12 mouse cellular contexts compared by ENCODE assay signal in genomic region chr19:23694344-23694743, GRCm38 (mm10). TPM values are rescaled to one million over a fixed set of nuclear protein-coding genes. Genes with fewer than 3 reads are reported as not detected.
A peak's percentile ranks its signal among the peaks of the same experiment; 100 is the strongest.
DNase-seq lines count a peak whose midpoint lies in the region; ATAC-seq and TF ChIP-seq lines count a peak whose summit lies in the region.
"Had no signal": no experiment of that assay in that cellular context is flagged by ENCODE, and none has a peak within 500 bp of the region (broad histone marks: within the 10 kb centered on the region; RNA-seq: fewer than 3 reads in every experiment).

No protein-coding gene starts in this region.

- H3K79me2 ChIP-seq in myocyte (ENCODE audit: control insufficient read depth, insufficient read depth): peaks cover 39% of the 10 kb centered on the region

- no peak overlapping the region for H3ac ChIP-seq in myocyte (ENCODE audit: control insufficient read depth, insufficient read length)

- no peaks in the 10 kb centered on the region for H3K4me1 ChIP-seq in embryonic facial prominence, embryonic 14.5 days (ENCODE audit: control insufficient read depth, insufficient read depth, low read length)
- peaks cover 3% of the 10 kb centered on the region; the same call in 1 of the 2 replicates for H3K4me1 ChIP-seq in embryonic facial prominence, embryonic 10.5 days
- H3K4me1 ChIP-seq in midbrain, embryonic 14.5 days (ENCODE audit: control insufficient read depth, insufficient read depth, low read length): 0 out of 2 replicates have a peak, but pooled peaks cover 5% of the 10 kb centered on the region
- peaks cover 5% of the 10 kb centered on the region; the same call in 1 of the 2 replicates for H3K4me1 ChIP-seq in midbrain, embryonic 16.5 days (ENCODE audit: control insufficient read depth, insufficient read depth, low read length)

- H3K36me3 ChIP-seq in embryonic facial prominence, embryonic 14.5 days (ENCODE audit: control insufficient read depth, insufficient read depth, low read length): peaks cover 45% of the 10 kb centered on the region
- H3K36me3 ChIP-seq in embryonic facial prominence, embryonic 10.5 days (replicated peaks): peaks cover 54% of the 10 kb centered on the region
- peaks cover 26% of the 10 kb centered on the region for H3K36me3 ChIP-seq in midbrain, embryonic 14.5 days (ENCODE audit: control insufficient read depth, insufficient read depth, low read length)
- peaks cover 12% of the 10 kb centered on the region for H3K36me3 ChIP-seq in midbrain, embryonic 16.5 days (ENCODE audit: control insufficient read depth, insufficient read depth, low read length)
- H3K36me3 ChIP-seq in myocyte (ENCODE audit: control insufficient read depth, insufficient read depth): no peaks in the 10 kb centered on the region

- ATAC-seq in embryonic facial prominence, embryonic 14.5 days (ENCODE audit: low read depth): no peak
- no peak for ATAC-seq in midbrain, embryonic 14.5 days (ENCODE audit: low FRiP score, low TSS enrichment)
- ATAC-seq in midbrain, embryonic 16.5 days: no peak
- ATAC-seq: midbrain, embryonic 13.5 days had no signal

- H3K4me2 ChIP-seq in embryonic facial prominence, embryonic 14.5 days (ENCODE audit: low read depth, low read length): no peak overlapping the region
- no peak overlapping the region for H3K4me2 ChIP-seq in midbrain, embryonic 14.5 days (ENCODE audit: low read length)
- H3K4me2 ChIP-seq in midbrain, embryonic 16.5 days (ENCODE audit: low read length): no peak overlapping the region
- no peak overlapping the region for H3K4me2 ChIP-seq in myocyte (ENCODE audit: low read depth)
- H3K4me2 ChIP-seq: hindbrain, embryonic 14.5 days; midbrain, embryonic 13.5 days had no signal

- no peaks in the 10 kb centered on the region for H3K9me3 ChIP-seq in embryonic facial prominence, embryonic 14.5 days (ENCODE audit: control insufficient read depth, low read length)
- H3K9me3 ChIP-seq in embryonic facial prominence, embryonic 10.5 days: no peaks in the 10 kb centered on the region
- H3K9me3 ChIP-seq in midbrain, embryonic 14.5 days (ENCODE audit: control insufficient read depth, low read length): no peaks in the 10 kb centered on the region
- H3K9me3 ChIP-seq in midbrain, embryonic 16.5 days (replicated peaks; ENCODE audit: control insufficient read depth, low read length, poor library complexity, severe bottlenecking): no peaks in the 10 kb centered on the region
- H3K9me3 ChIP-seq: midbrain, embryonic 13.5 days had no signal

- no peak overlapping the region for H3K27ac ChIP-seq in embryonic facial prominence, embryonic 14.5 days (replicated peaks; ENCODE audit: low read depth, low read length)
- H3K27ac ChIP-seq in embryonic facial prominence, embryonic 10.5 days (replicated peaks): no peak overlapping the region
- no peak overlapping the region for H3K27ac ChIP-seq in midbrain, embryonic 14.5 days (replicated peaks; ENCODE audit: low read depth, low read length)
- H3K27ac ChIP-seq in midbrain, embryonic 16.5 days (ENCODE audit: low read length): no peak overlapping the region
- H3K27ac ChIP-seq: hindbrain, embryonic 14.5 days; midbrain, embryonic 13.5 days had no signal

- 80% methylated on average over 4 of the region's 4 CpGs for WGBS in embryonic facial prominence, embryonic 14.5 days
- 88% methylated on average over 4 of the region's 4 CpGs for WGBS in embryonic facial prominence, embryonic 10.5 days
- WGBS in midbrain, embryonic 14.5 days: 64% methylated on average over 4 of the region's 4 CpGs
- WGBS in midbrain, embryonic 16.5 days: 74% methylated on average over 4 of the region's 4 CpGs

- H3K4me3 ChIP-seq in embryonic facial prominence, embryonic 14.5 days (ENCODE audit: low read depth, low read length): no peak overlapping the region
- H3K4me3 ChIP-seq in embryonic facial prominence, embryonic 10.5 days: no peak overlapping the region
- H3K4me3 ChIP-seq in midbrain, embryonic 14.5 days (replicated peaks; ENCODE audit: low read depth, low read length): no peak overlapping the region
- H3K4me3 ChIP-seq in midbrain, embryonic 16.5 days (ENCODE audit: low read depth, low read length): no peak overlapping the region
- no peak overlapping the region for H3K4me3 ChIP-seq in myocyte
- H3K4me3 ChIP-seq: midbrain, embryonic 13.5 days had no signal

- DNase-seq in embryonic facial prominence, embryonic 14.5 days (ENCODE audit: low spot score): peak; percentile 9
- DNase-seq in embryonic facial prominence, embryonic 10.5 days (ENCODE audit: low spot score): no peak
- DNase-seq in midbrain, embryonic 14.5 days: peak; percentile 17
- peak; percentile 58 to 65 for DNase-seq in heart, adult 9 months (ENCODE audit: low spot score in 2 of 2)
- no peak for DNase-seq in kidney, postnatal 25 days
- DNase-seq in kidney, postnatal 36 days: no peak
- DNase-seq: adrenal gland, adult 2 months had no signal

- H3K9ac ChIP-seq in embryonic facial prominence, embryonic 14.5 days (ENCODE audit: low read depth, low read length): no peak overlapping the region
- no peak overlapping the region for H3K9ac ChIP-seq in midbrain, embryonic 14.5 days (replicated peaks; ENCODE audit: low read length)
- H3K9ac ChIP-seq in midbrain, embryonic 16.5 days (ENCODE audit: low read depth, low read length): no peak overlapping the region
- H3K9ac ChIP-seq: hindbrain, embryonic 14.5 days; midbrain, embryonic 13.5 days had no signal

- H3K27me3 ChIP-seq in embryonic facial prominence, embryonic 14.5 days (replicated peaks; ENCODE audit: control insufficient read depth, insufficient read depth, low read length): no peaks in the 10 kb centered on the region
- H3K27me3 ChIP-seq in embryonic facial prominence, embryonic 10.5 days (replicated peaks; ENCODE audit: low read depth, poor library complexity, severe bottlenecking): no peaks in the 10 kb centered on the region
- H3K27me3 ChIP-seq in midbrain, embryonic 14.5 days (ENCODE audit: control insufficient read depth, insufficient read depth, low read length): no peaks in the 10 kb centered on the region
- no peaks in the 10 kb centered on the region for H3K27me3 ChIP-seq in midbrain, embryonic 16.5 days (ENCODE audit: control insufficient read depth, insufficient read depth, low read depth, low read length)
- H3K27me3 ChIP-seq in myocyte (ENCODE audit: control insufficient read depth, insufficient read depth, insufficient read length): no peaks in the 10 kb centered on the region
- H3K27me3 ChIP-seq: midbrain, embryonic 13.5 days had no signal

- no peak for TF ChIP-seq POLR2A in myocyte (IDR thresholded peaks at IDR 0.05; ENCODE audit: insufficient read length, low read depth)

TF ChIP-seq in myocyte, 11 proteins besides CTCF, POLR2A, EP300 and RAD21:
- TF ChIP-seq MYOD1 (IDR thresholded peaks at IDR 0.05; ENCODE audit: control insufficient read depth in 1 of 3, insufficient read length in 2 of 3, low read depth in 2 of 3) (peak in 2 of 3 experiments; percentile 32 to 50), MYOG (IDR thresholded peaks at IDR 0.05; ENCODE audit: control insufficient read depth in 1 of 3, insufficient read depth in 1 of 3, insufficient read length in 2 of 3, low read depth in 2 of 3) (peak in 2 of 3 experiments; percentile 29 to 56), SRF (IDR thresholded peaks at IDR 0.05; ENCODE audit: control insufficient read depth, insufficient read length, low read depth) (no peak), USF1 (IDR thresholded peaks at IDR 0.05; ENCODE audit: low read depth) (no peak), POLR2AphosphoS2 (IDR thresholded peaks at IDR 0.05; ENCODE audit: insufficient read length, low read depth) (no peak), E2F4 (IDR thresholded peaks at IDR 0.05; ENCODE audit: insufficient read depth) (no peak), REST (IDR thresholded peaks at IDR 0.05; ENCODE audit: insufficient read depth, insufficient read length) (no peak), MAX (IDR thresholded peaks at IDR 0.05; ENCODE audit: low read depth) (no peak), CEBPB (IDR thresholded peaks at IDR 0.05; ENCODE audit: insufficient read depth, poor library complexity, severe bottlenecking) (no peak), TCF3 (IDR thresholded peaks at IDR 0.05; ENCODE audit: insufficient read length, low read depth) (no peak)

RNA-seq across cellular contexts. Expression of gene Ptar1, which starts 7.1 kb away (rescaled TPM):
- polyA plus RNA-seq in embryonic facial prominence, embryonic 14.5 days (2014; fragmentation: Nextera tagmentation; extraction: Ambion mirVana): 6.8 and 9.1 TPM in 2 replicates
- polyA plus RNA-seq in embryonic facial prominence, embryonic 10.5 days (2016; fragmentation: Nextera tagmentation; extraction: Ambion mirVana): 8.1 and 8.8 TPM in 2 replicates
- polyA plus RNA-seq in midbrain, embryonic 14.5 days (2014; fragmentation: Nextera tagmentation; extraction: Ambion mirVana): 10.5 and 15.3 TPM in 2 replicates
- polyA plus RNA-seq in midbrain, embryonic 16.5 days (2015; fragmentation: Nextera tagmentation; extraction: Ambion mirVana): 4.3 and 5.6 TPM in 2 replicates
- polyA plus RNA-seq in myocyte (2012; fragmentation: generic; extraction: Trizol): 1.4 TPM

RNA-seq across cellular contexts. Expression of gene 1700028P14Rik, which starts 41.7 kb away (rescaled TPM):
- polyA plus RNA-seq in embryonic facial prominence, embryonic 14.5 days (2014; fragmentation: Nextera tagmentation; extraction: Ambion mirVana): 1.4 and 2.8 TPM in 2 replicates
- 0.22 and 0.24 TPM in 2 replicates for polyA plus RNA-seq in embryonic facial prominence, embryonic 10.5 days (2016; fragmentation: Nextera tagmentation; extraction: Ambion mirVana)
- polyA plus RNA-seq in midbrain, embryonic 14.5 days (2014; fragmentation: Nextera tagmentation; extraction: Ambion mirVana): 0.67 and 1.9 TPM in 2 replicates
- 1.9 and 2.9 TPM in 2 replicates for polyA plus RNA-seq in midbrain, embryonic 16.5 days (2015; fragmentation: Nextera tagmentation; extraction: Ambion mirVana)
- polyA plus RNA-seq in myocyte (2012; fragmentation: generic; extraction: Trizol): not detected
- polyA plus RNA-seq: adrenal gland, adult 2 months; liver, adult 2 months had no signal

Comparison
In these comparisons a context has a peak if more than half of its experiments do, and no peak if none do; other contexts are left out.
1. DNase-seq: peak in embryonic facial prominence, embryonic 14.5 days (single experiment), midbrain, embryonic 14.5 days (single experiment) and heart, adult 9 months (2 of 2); none in embryonic facial prominence, embryonic 10.5 days (single experiment), kidney, postnatal 25 days (0 of 2) and kidney, postnatal 36 days (0 of 2).